Mouse (Mus musculus) kidney, postnatal 0 days (tissue): Measurements from ENCODE around the gene Macrod1. TPM values are rescaled to one million over a fixed set of nuclear protein-coding genes. Genes with fewer than 3 reads are reported as not detected.

Experiments
- ATAC-seq: fragments of 200-750 bp; cut with Nextera tagmentation; replicated peaks from 2 replicates; pipeline ENCODE4 v1.8.0; 2017; ENCODE audit warnings: low read depth, moderate number of reproducible peaks, moderate TSS enrichment, moderate library complexity; ENCODE audit not compliant: low FRiP score
- DNase-seq: peaks from one replicate; pipeline ENCODE4 v3.0.0-alpha.2; 2016; ENCODE audit warnings: low spot score
- H3K27ac ChIP-seq: fragments of 300-500 bp; sonication (generic); 2 replicates; pipeline ENCODE4 v1.5.1; 2014; ENCODE audit warnings: mild to moderate bottlenecking
- H3K27me3 ChIP-seq: fragments of 300-500 bp; sonication (generic); 2 replicates; pipeline ENCODE4 v1.6.1; 2014; ENCODE audit warnings: low read length, mixed read lengths; ENCODE audit not compliant: insufficient read depth
- H3K36me3 ChIP-seq: fragments of 300-500 bp; sonication (generic); 2 replicates; pipeline ENCODE4 v1.6.1; 2014; ENCODE audit warnings: low read length, mixed read lengths; ENCODE audit not compliant: insufficient read depth
- H3K4me1 ChIP-seq: fragments of 300-500 bp; sonication (generic); replicated peaks from 2 replicates; pipeline ENCODE4 v1.6.1; 2014; ENCODE audit warnings: antibody characterized with exemption, low read length, mixed read lengths; ENCODE audit not compliant: insufficient read depth
- H3K4me2 ChIP-seq: fragments of 300-500 bp; sonication (generic); 2 replicates; pipeline ENCODE4 v1.6.1; 2014; ENCODE audit warnings: mild to moderate bottlenecking, low read length, moderate library complexity, mixed read lengths
- H3K4me3 ChIP-seq: fragments of 300-500 bp; sonication (generic); replicated peaks from 2 replicates; pipeline ENCODE4 v1.5.1; 2014; ENCODE audit warnings: low read depth, low read length
- H3K9ac ChIP-seq: fragments of 300-500 bp; sonication (generic); 2 replicates; pipeline ENCODE4 v1.6.1; 2014; ENCODE audit warnings: low read depth, low read length
- H3K9me3 ChIP-seq: fragments of 300-500 bp; sonication (generic); replicated peaks from 2 replicates; pipeline ENCODE4 v1.6.1; 2016; ENCODE audit warnings: low read length, inconsistent platforms, mixed read lengths
- CTCF ChIP-seq: IDR thresholded peaks from 2 replicates; pipeline ENCODE4 v1.5.1; 2016; ENCODE audit warnings: antibody characterized with exemption, low read depth, mild to moderate bottlenecking, moderate library complexity
- WGBS: fragments of 180-500 bp; shearing (Covaris S2); extraction: QIAGEN DNeasy Blood & Tissue Kit; methylation state at CpG from one replicate; pipeline ENCODE4 v1.1.7; 2014; 5-methylcytosine and 5-hydroxymethylcytosine counted together
- polyA plus RNA-seq: library from polyadenylated mRNA; unstranded; fragments of >200 nt; fragmentation: Nextera tagmentation; extraction: Ambion mirVana; gene quantifications from 2 replicates; pipeline ENCODE4 v1.2.1, GENCODE M21; 2015

The Macrod1 gene
- polyA plus RNA-seq, 1 experiment from 2014 or later, result 35.5 TPM

GRCm38 (mm10) chr19:7225096-7225690 is 168.6 kb downstream of the Macrod1 start:
- DNase-seq (no peak), ATAC-seq (no peak)
- H3K36me3 ChIP-seq, result peaks cover 33% of the 10 kb centered on the region
- H3K4me1 ChIP-seq, result no peaks in the 10 kb centered on the region
- WGBS, result 72% methylated on average over 9 of the region's 9 CpGs
- no peak overlapping the region for H3K9ac ChIP-seq
- H3K4me2 ChIP-seq, result no peak overlapping the region
- H3K27me3 ChIP-seq, result no peaks in the 10 kb centered on the region
- H3K4me3 ChIP-seq, result no peak overlapping the region
- no peak overlapping the region for H3K27ac ChIP-seq
- no peak for TF ChIP-seq CTCF
- no peaks in the 10 kb centered on the region for H3K9me3 ChIP-seq

GRCm38 (mm10) chr19:7226511-7226914 is 169.9 kb downstream of the Macrod1 start:
- H3K4me3 ChIP-seq, result no peak overlapping the region
- no peaks in the 10 kb centered on the region for H3K4me1 ChIP-seq
- no peak overlapping the region for H3K27ac ChIP-seq
- peaks cover 41% of the 10 kb centered on the region for H3K36me3 ChIP-seq
- no peaks in the 10 kb centered on the region for H3K27me3 ChIP-seq
- ATAC-seq (no peak), DNase-seq (no peak)
- no peak for TF ChIP-seq CTCF
- H3K9me3 ChIP-seq, result no peaks in the 10 kb centered on the region
- no peak overlapping the region for H3K9ac ChIP-seq
- H3K4me2 ChIP-seq, result no peak overlapping the region
- 82% methylated on average over 6 of the region's 6 CpGs for WGBS

GRCm38 (mm10) chr19:7234537-7235221 is 178.1 kb downstream of the Macrod1 start:
- Histone ChIP-seq H3K36me3 (peaks cover 18% of the 10 kb centered on the region), H3K4me1 (0 out of 2 replicates have a peak, but pooled peaks cover 5% of the 10 kb centered on the region), H3K4me2 (no peak overlapping the region), H3K27ac (no peak overlapping the region), H3K4me3 (no peak overlapping the region), H3K9me3 (no peaks in the 10 kb centered on the region), H3K27me3 (no peaks in the 10 kb centered on the region), H3K9ac (no peak overlapping the region)
- DNase-seq (peak; percentile 86), ATAC-seq (peak; percentile 81)
- WGBS, result 52% methylated on average over 8 of the region's 8 CpGs
- peak; percentile 84 for TF ChIP-seq CTCF

DNA sequence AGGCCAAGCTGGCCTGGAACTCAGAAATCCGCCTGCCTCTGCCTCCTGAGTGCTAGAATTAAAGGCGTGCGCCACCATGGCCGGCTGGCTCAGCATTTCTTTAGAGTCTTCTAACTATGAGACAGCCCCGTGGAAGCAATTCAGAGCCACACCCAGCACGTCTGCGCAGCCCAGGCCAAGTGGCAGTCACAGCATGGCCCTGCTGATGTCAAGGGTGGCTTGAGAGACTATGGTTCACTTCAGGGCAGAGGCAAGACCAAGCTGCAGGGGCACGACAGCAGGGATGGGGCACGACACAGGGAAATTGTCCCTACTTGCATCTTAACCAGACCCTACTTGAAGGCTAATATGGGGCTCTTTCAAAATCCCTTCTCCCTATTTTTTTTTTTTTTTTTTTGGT is 178.9 kb downstream of the Macrod1 start:
- no peak overlapping the region for H3K9ac ChIP-seq
- 92% methylated on average over 9 of the region's 9 CpGs for WGBS

GRCm38 (mm10) chr19:7236011-7236410 is 179.4 kb downstream of the Macrod1 start:
- H3K9ac ChIP-seq, result no peak overlapping the region
- no peaks in the 10 kb centered on the region for H3K9me3 ChIP-seq
- 62% methylated on average over 2 of the region's 2 CpGs for WGBS
- 0 out of 2 replicates have a peak, but pooled peaks cover 12% of the 10 kb centered on the region for H3K4me1 ChIP-seq
- H3K4me2 ChIP-seq, result no peak overlapping the region
- DNase-seq (no peak), ATAC-seq (no peak)
- H3K4me3 ChIP-seq, result no peak overlapping the region
- H3K27ac ChIP-seq, result no peak overlapping the region
- TF ChIP-seq CTCF, result no peak
- no peaks in the 10 kb centered on the region for H3K27me3 ChIP-seq
- H3K36me3 ChIP-seq, result peaks cover 12% of the 10 kb centered on the region

More for the DNA sequence above, 178.9 kb downstream of the Macrod1 start:
- no peak for TF ChIP-seq CTCF
- H3K27me3 ChIP-seq, result no peaks in the 10 kb centered on the region
- H3K9me3 ChIP-seq, result no peaks in the 10 kb centered on the region
- H3K4me1 ChIP-seq, result 0 out of 2 replicates have a peak, but pooled peaks cover 12% of the 10 kb centered on the region
- DNase-seq, result no peak
- H3K4me3 ChIP-seq, result no peak overlapping the region
- no peak overlapping the region for H3K27ac ChIP-seq
- H3K4me2 ChIP-seq, result no peak overlapping the region
- no peak for ATAC-seq
- H3K36me3 ChIP-seq, result peaks cover 13% of the 10 kb centered on the region

DNA sequence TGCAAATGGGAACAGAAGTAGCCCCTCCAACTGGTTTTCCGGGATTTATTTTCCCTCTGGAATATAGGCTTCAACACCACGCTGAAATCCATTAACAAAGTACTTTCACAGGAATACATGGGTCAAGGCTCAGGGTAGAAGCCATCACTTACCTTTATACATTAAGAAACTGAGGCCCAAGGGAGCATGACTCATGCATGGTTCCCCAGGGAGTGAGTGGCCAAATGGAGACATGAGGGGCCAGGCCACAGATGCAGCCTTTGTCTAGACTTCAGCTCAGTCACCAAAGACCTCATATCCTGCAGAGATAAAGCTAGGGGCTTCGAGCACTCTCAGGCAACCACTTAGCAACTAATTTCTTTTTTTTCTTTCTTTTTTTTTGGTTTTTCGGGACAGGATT is 180.1 kb downstream of the Macrod1 start:
- H3K27ac ChIP-seq, result no peak overlapping the region
- H3K9me3 ChIP-seq, result no peaks in the 10 kb centered on the region
- H3K4me1 ChIP-seq, result 0 out of 2 replicates have a peak, but pooled peaks cover 12% of the 10 kb centered on the region
- ATAC-seq (no peak), DNase-seq (no peak)
- no peak overlapping the region for H3K4me3 ChIP-seq
- TF ChIP-seq CTCF, result no peak
- H3K36me3 ChIP-seq, result peaks cover 8% of the 10 kb centered on the region; the same call in 1 of the 2 replicates
- no peak overlapping the region for H3K4me2 ChIP-seq
- H3K9ac ChIP-seq, result no peak overlapping the region
- H3K27me3 ChIP-seq, result no peaks in the 10 kb centered on the region
- WGBS, result 88% methylated on average over 4 of the region's 4 CpGs
